Mouse (Mus musculus) heart, embryonic 16.5 days (tissue): ENCODE measurements at regions not wholly inside any gene's neighbourhood (a gene's known extent, or its start where the extent isn't known, plus 50 kb on each side); places are given as distances from the start of the nearest gene placed in this dataset.

ENCODE experiments used
- ATAC-seq: fragments of 200-750 bp; cut with Nextera tagmentation; replicated peaks from 2 replicates; pipeline ENCODE4 v1.8.0; 2017; ENCODE audit warnings: moderate number of reproducible peaks; ENCODE audit not compliant: insufficient read depth, low FRiP score; ENCODE audit errors: extremely low read depth
- H3K27ac ChIP-seq: fragments of 300-500 bp; sonication (generic); 2 replicates; pipeline ENCODE4 v1.5.1; 2014; ENCODE audit warnings: mild to moderate bottlenecking, low read length, control low read depth, moderate library complexity
- H3K27me3 ChIP-seq: fragments of 300-500 bp; sonication (generic); 2 replicates; pipeline ENCODE4 v1.6.1; 2014; ENCODE audit warnings: low read length, mixed read lengths; ENCODE audit not compliant: control insufficient read depth, insufficient read depth
- H3K36me3 ChIP-seq: fragments of 300-500 bp; sonication (generic); 2 replicates; pipeline ENCODE4 v1.6.1; 2014; ENCODE audit not compliant: control insufficient read depth, insufficient read depth
- H3K4me1 ChIP-seq: fragments of 300-500 bp; sonication (generic); 2 replicates; pipeline ENCODE4 v1.6.1; 2014; ENCODE audit warnings: low read length, mixed read lengths; ENCODE audit not compliant: control insufficient read depth, insufficient read depth
- H3K4me2 ChIP-seq: fragments of 300-500 bp; sonication (generic); 2 replicates; pipeline ENCODE4 v1.6.1; 2014; ENCODE audit warnings: low read depth, mild to moderate bottlenecking, control low read depth, low read length
- H3K4me3 ChIP-seq: fragments of 300-500 bp; sonication (generic); 2 replicates; pipeline ENCODE4 v1.5.1; 2014; ENCODE audit warnings: mild to moderate bottlenecking, control low read depth, low read length
- H3K9ac ChIP-seq: fragments of 300-500 bp; sonication (generic); 2 replicates; pipeline ENCODE4 v1.6.1; 2014; ENCODE audit warnings: low read length, control low read depth
- H3K9me3 ChIP-seq: fragments of 300-500 bp; sonication (generic); replicated peaks from 2 replicates; pipeline ENCODE4 v1.6.1; 2016; ENCODE audit warnings: low read length; ENCODE audit not compliant: control insufficient read depth
- WGBS: fragments of 180-500 bp; shearing (Covaris S2); extraction: QIAGEN DNeasy Blood & Tissue Kit; methylation state at CpG from one replicate; pipeline ENCODE4 v1.1.7; 2014; 5-methylcytosine and 5-hydroxymethylcytosine counted together

DNA sequence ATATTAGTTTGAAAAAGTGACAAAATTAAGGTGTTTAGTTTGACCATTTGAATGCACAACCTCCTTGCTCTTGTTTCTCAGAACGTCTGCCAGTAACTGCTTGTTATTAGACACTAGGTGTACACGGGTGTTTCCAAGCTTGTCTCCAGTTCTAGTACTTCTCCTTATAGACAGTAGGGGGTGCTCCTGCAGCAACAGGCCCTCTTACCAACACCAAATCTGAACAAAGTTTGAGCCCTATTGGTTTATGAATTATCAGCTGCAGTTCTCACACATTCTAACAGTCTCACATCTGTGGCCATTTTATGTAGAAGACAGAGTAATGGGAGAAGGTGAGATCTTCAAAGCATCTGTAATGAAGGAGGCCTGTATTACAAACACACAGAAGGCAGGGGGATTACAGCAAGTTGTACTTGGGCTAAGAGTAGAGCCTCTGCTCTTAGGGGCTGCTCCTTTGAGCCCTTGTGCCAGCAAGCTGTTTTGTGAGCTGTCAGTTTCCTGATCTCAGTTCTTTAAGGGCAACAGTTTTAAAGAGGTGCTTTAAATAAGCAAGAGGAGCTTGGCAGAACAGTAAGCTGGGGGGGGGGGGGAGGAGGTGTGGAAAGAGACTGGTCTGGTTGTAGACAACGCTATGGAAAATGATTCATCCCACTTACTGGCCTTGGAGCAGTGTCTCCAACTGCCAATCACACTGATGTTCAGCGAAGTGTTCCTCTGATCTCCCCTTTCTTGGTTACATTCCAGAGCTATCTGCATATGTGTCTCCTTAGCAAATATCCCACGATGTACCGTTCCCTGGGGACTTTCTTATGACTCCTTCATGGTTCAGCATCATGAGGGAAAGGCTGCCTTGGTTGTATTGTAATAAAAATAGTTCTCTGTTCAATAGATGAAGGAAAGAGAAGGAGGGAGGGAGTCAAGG lies 71.3 kb upstream of the Cep162 start:
- no peak for ATAC-seq
- 25% methylated on average over 6 of the region's 6 CpGs for WGBS
- H3K27me3 ChIP-seq: no peaks in the 10 kb centered on the region
- no peak overlapping the region for H3K4me2 ChIP-seq
- H3K27ac ChIP-seq: no peak overlapping the region
- H3K4me3 ChIP-seq: no peak overlapping the region
- no peak overlapping the region for H3K9ac ChIP-seq
- peaks cover 2% of the 10 kb centered on the region; the same call in 1 of the 2 replicates for H3K4me1 ChIP-seq
- no peaks in the 10 kb centered on the region for H3K36me3 ChIP-seq
- H3K9me3 ChIP-seq: no peaks in the 10 kb centered on the region

DNA sequence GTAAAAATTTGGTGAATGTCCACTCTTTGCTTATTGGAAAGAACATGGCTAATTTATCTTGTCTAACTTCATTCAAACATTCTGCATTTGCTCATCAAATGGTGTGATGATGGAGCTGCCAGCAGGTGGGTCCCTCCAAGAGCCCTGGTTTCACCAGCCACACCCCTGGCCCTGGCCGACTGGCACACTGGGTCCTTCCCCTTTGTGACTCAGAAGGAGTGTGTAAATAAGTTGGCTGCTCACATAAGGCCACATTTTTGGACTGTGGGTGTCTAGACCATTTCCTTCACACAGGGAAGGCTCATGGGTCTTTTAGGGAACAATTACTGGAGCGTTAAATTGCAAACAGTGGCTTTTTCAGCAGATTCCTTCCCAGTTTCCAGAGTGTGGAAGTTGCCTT lies 68.4 kb upstream of the Cep162 start:
- Histone ChIP-seq H3K4me2 (no peak overlapping the region), H3K27ac (no peak overlapping the region), H3K9me3 (no peaks in the 10 kb centered on the region), H3K4me3 (no peak overlapping the region), H3K27me3 (no peaks in the 10 kb centered on the region), H3K36me3 (no peaks in the 10 kb centered on the region), H3K4me1 (peaks cover 2% of the 10 kb centered on the region; the same call in 1 of the 2 replicates), H3K9ac (no peak overlapping the region)
- 69% methylated on average over 2 of the region's 2 CpGs for WGBS
- ATAC-seq: no peak

DNA sequence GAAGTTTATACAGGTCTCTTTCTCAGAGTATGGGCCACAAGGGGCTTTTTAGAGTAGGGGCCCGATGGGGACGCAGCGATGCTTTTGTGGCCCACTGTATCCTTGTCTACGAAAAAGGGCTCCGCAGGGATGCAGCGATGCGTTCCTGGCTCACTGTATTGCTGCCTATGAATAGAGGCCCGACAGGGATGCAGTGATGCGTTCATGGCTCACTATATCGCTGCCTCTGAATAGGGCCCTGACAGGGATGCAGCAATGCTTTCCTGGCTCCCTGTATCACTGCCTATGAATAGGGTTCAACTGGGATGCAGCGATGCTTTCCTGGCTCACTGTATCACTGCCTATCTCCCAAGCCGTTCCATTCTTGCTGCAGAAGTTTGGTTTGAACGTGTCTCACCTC lies 65.4 kb upstream of the Cep162 start:
- WGBS: 90% methylated on average over 13 of the region's 13 CpGs

DNA sequence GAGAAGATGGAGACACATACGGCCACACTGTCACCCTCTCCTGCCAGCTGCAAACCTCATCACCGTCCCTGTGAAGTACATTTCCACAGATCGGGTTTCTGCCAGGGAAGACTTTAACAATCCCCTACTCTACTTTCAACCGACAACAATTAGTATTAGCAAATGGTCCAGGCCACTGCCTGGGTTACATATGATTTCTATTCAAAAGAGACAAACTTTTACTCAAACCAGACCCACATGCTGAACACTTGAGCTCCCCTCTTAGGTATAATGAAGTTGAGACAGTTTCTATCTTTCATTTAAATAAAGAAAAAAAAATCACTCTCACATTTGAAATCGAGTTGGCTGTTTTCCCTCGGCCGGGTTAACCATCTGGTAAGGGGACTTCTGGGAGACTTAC lies 63.4 kb upstream of the Cep162 start:
- Histone ChIP-seq H3K4me1 (no peaks in the 10 kb centered on the region), H3K4me3 (no peak overlapping the region), H3K4me2 (no peak overlapping the region), H3K27ac (no peak overlapping the region), H3K27me3 (no peaks in the 10 kb centered on the region), H3K9ac (no peak overlapping the region), H3K36me3 (no peaks in the 10 kb centered on the region), H3K9me3 (no peaks in the 10 kb centered on the region)
- ATAC-seq: no peak
- 72% methylated on average over 7 of the region's 7 CpGs for WGBS

More for the DNA sequence above, 65.4 kb upstream of the Cep162 start:
- no peaks in the 10 kb centered on the region for H3K36me3 ChIP-seq
- no peak overlapping the region for H3K4me3 ChIP-seq
- H3K9ac ChIP-seq: no peak overlapping the region
- no peak overlapping the region for H3K4me2 ChIP-seq
- H3K9me3 ChIP-seq: no peaks in the 10 kb centered on the region
- H3K27ac ChIP-seq: no peak overlapping the region
- H3K4me1 ChIP-seq: no peaks in the 10 kb centered on the region
- no peak for ATAC-seq
- H3K27me3 ChIP-seq: no peaks in the 10 kb centered on the region

DNA sequence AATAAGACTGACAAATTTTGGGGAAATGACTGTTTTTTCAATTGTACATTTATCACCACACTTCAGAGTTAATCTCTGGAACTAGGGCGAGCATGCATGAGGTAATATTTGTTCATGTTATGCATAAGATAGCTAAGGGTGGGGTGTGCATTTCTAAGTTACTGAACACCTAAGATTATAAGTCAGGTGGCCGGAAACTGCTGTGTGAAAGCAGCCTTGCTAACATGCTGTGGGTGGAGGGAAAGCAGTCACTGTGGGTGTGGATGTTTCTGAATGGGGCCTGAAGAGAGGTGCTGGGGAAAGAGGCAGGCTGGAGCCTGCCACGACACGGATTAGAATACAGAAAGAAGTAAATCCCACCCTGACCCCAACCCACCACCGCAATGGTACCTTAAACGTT lies 54.8 kb upstream of the Cep162 start:
- no peak for ATAC-seq
- 64% methylated on average over 6 of the region's 6 CpGs for WGBS

More for the DNA sequence above, 54.8 kb upstream of the Cep162 start:
- Histone ChIP-seq H3K4me1 (no peaks in the 10 kb centered on the region), H3K27ac (no peak overlapping the region), H3K4me2 (no peak overlapping the region), H3K9me3 (no peaks in the 10 kb centered on the region), H3K27me3 (no peaks in the 10 kb centered on the region), H3K9ac (no peak overlapping the region), H3K36me3 (no peaks in the 10 kb centered on the region), H3K4me3 (no peak overlapping the region)
